8 mouse cellular contexts compared by ENCODE assay signal in the genomic region with DNA sequence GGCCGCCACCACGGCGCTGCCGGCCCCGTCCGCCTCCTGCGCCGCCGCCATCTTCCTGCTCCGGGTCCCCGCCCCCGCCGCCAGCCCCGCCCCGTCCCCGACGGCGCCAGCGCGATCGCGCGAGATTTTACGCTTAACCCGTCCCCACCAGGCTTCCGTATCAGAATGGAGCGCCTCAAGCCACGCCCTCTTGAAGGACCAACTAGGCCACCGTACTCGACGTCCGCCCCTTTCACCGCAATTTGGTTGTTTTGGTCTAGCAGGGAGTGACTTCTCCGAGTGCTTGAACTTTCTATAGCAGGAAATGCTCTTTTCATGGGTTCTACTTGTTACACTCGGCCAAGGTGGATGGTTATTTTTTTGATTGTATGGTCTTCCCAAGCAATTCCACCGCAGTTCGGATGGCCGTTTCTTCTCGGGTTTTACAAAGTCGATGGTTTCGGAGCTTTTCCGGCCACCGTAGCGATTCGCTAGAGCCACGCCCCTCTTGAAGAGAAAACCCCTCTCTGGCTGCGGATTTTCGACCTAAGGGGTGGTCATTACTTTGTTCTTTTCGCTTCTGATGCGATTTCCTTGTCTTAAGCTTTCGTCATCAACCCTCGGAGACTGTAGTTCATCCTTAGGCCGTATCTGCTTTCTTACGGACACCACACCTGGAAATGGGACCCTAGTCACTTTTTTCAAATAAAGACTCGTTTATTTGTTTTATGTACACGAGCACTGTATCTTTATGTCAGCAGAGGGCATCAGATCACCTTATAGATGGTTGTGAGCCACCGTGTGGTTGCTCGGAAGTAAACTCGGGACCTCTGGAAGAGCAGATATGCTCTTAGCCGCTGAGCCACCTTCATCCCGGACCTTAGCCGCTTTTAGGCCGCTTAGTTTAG. TPM values are rescaled to one million over a fixed set of nuclear protein-coding genes. Genes with fewer than 3 reads are reported as not detected.
DNase-seq lines count a peak whose midpoint lies in the region; ATAC-seq and TF ChIP-seq lines count a peak whose summit lies in the region.

Gene Clptm1, minus strand, starts transcription at position 79 of the 887 bp plus-strand sequence.

- H3K36me3 ChIP-seq in embryonic facial prominence, embryonic 14.5 days (ENCODE audit: control insufficient read depth, insufficient read depth, low read length) = peaks cover 16% of the 10 kb centered on the region; the same call in 1 of the 2 replicates
- H3K36me3 ChIP-seq in heart, adult 2 months (ENCODE audit: control insufficient read depth, insufficient read depth, low read length) = no peaks in the 10 kb centered on the region
- H3K36me3 ChIP-seq in limb, embryonic 13.5 days = peaks cover 19% of the 10 kb centered on the region
- no peaks in the 10 kb centered on the region for H3K36me3 ChIP-seq in midbrain, embryonic 16.5 days (ENCODE audit: control insufficient read depth, insufficient read depth, low read length)

- H3K27ac ChIP-seq in embryonic facial prominence, embryonic 14.5 days (replicated peaks; ENCODE audit: low read depth, low read length) = peak within 1 kb of the TSS; percentile 95
- peak within 1 kb of the TSS; percentile 96 for H3K27ac ChIP-seq in heart, adult 2 months
- H3K27ac ChIP-seq in limb, embryonic 13.5 days = peak within 1 kb of the TSS; percentile 94
- peak within 1 kb of the TSS; percentile 92 for H3K27ac ChIP-seq in midbrain, embryonic 16.5 days (ENCODE audit: low read length)

- no peaks in the 10 kb centered on the region for H3K9me3 ChIP-seq in embryonic facial prominence, embryonic 14.5 days (ENCODE audit: control insufficient read depth, low read length)
- no peaks in the 10 kb centered on the region for H3K9me3 ChIP-seq in limb, embryonic 13.5 days
- H3K9me3 ChIP-seq in midbrain, embryonic 16.5 days (replicated peaks; ENCODE audit: control insufficient read depth, low read length, poor library complexity, severe bottlenecking) = no peaks in the 10 kb centered on the region

- peak; percentile 93 for ATAC-seq in embryonic facial prominence, embryonic 14.5 days (ENCODE audit: low read depth)
- peak; percentile 88 for ATAC-seq in limb, embryonic 13.5 days (ENCODE audit: low FRiP score, low read depth)
- peak; percentile 85 for ATAC-seq in midbrain, embryonic 16.5 days

- DNase-seq in 3T3-L1 (ENCODE audit: low read depth, low spot score) = peak; percentile 95
- DNase-seq in adrenal gland, postnatal 4 days (ENCODE audit: low spot score in 2 of 2) = peak; percentile 94 to 96
- peak; percentile 98 for DNase-seq in embryonic facial prominence, embryonic 14.5 days (ENCODE audit: low spot score)
- peak; percentile 97 for DNase-seq in heart, adult 2 months
- DNase-seq in kidney, adult 8-10 months = peak; percentile 96 to 98
- DNase-seq in spleen, postnatal 10 days (ENCODE audit: low spot score in 2 of 2) = peak; percentile 93 to 98

- peak; percentile 47 for TF ChIP-seq CTCF in heart, adult 2 months (IDR thresholded peaks at IDR 0.05)

- peak within 1 kb of the TSS; percentile 100 for H3K4me3 ChIP-seq in embryonic facial prominence, embryonic 14.5 days (ENCODE audit: low read depth, low read length)
- peak within 1 kb of the TSS; percentile 100 for H3K4me3 ChIP-seq in heart, adult 2 months
- peak within 1 kb of the TSS; percentile 100 for H3K4me3 ChIP-seq in limb, embryonic 13.5 days
- peak within 1 kb of the TSS; percentile 99 for H3K4me3 ChIP-seq in midbrain, embryonic 16.5 days (ENCODE audit: low read depth, low read length)

- H3K4me1 ChIP-seq in embryonic facial prominence, embryonic 14.5 days (ENCODE audit: control insufficient read depth, insufficient read depth, low read length) = peaks cover 13% of the 10 kb centered on the region
- peaks cover 13% of the 10 kb centered on the region for H3K4me1 ChIP-seq in heart, adult 2 months (ENCODE audit: control insufficient read depth, insufficient read depth, low read length)
- H3K4me1 ChIP-seq in limb, embryonic 13.5 days = peaks cover 24% of the 10 kb centered on the region
- H3K4me1 ChIP-seq in midbrain, embryonic 16.5 days (ENCODE audit: control insufficient read depth, insufficient read depth, low read length) = peaks cover 32% of the 10 kb centered on the region

- no peaks in the 10 kb centered on the region for H3K27me3 ChIP-seq in embryonic facial prominence, embryonic 14.5 days (replicated peaks; ENCODE audit: control insufficient read depth, insufficient read depth, low read length)
- H3K27me3 ChIP-seq in heart, adult 2 months (ENCODE audit: control insufficient read depth, insufficient read depth, low read length) = no peaks in the 10 kb centered on the region
- no peaks in the 10 kb centered on the region for H3K27me3 ChIP-seq in limb, embryonic 13.5 days
- no peaks in the 10 kb centered on the region for H3K27me3 ChIP-seq in midbrain, embryonic 16.5 days (ENCODE audit: control insufficient read depth, insufficient read depth, low read depth, low read length)

- intact Hi-C loops in heart, adult 2 months (cut with DNase I) = loop anchor here (5.0 kb wide), 2 partner anchors 38 to 127 kb away; partner anchors contain the start of gene Relb

- peaks cover 14% of the 10 kb centered on the region for H3K79me2 ChIP-seq in heart, adult 2 months (replicated peaks; ENCODE audit: control insufficient read depth, insufficient read depth, low read length)

- peak; percentile 79 for TF ChIP-seq POLR2A in heart, adult 2 months (IDR thresholded peaks at IDR 0.05; ENCODE audit: insufficient read depth, low read depth, low read length)

- TF ChIP-seq EP300 in heart, adult 2 months (IDR thresholded peaks at IDR 0.05; ENCODE audit: insufficient read depth, low read depth, low read length) = peak; percentile 83

- WGBS in embryonic facial prominence, embryonic 14.5 days = under 1% methylated on average over 46 of the region's 63 CpGs
- under 1% methylated on average over 54 of the region's 63 CpGs for WGBS in heart, adult 2 months
- WGBS in limb, embryonic 13.5 days = under 1% methylated on average over 62 of the region's 63 CpGs
- WGBS in midbrain, embryonic 16.5 days = under 1% methylated on average over 61 of the region's 63 CpGs

- peak within 1 kb of the TSS; percentile 98 for H3K9ac ChIP-seq in embryonic facial prominence, embryonic 14.5 days (ENCODE audit: low read depth, low read length)
- peak within 1 kb of the TSS; percentile 94 for H3K9ac ChIP-seq in heart, adult 2 months (ENCODE audit: low read depth, low read length)
- peak within 1 kb of the TSS; percentile 100 for H3K9ac ChIP-seq in limb, embryonic 13.5 days
- peak within 1 kb of the TSS; percentile 98 for H3K9ac ChIP-seq in midbrain, embryonic 16.5 days (ENCODE audit: low read depth, low read length)

- H3K4me2 ChIP-seq in embryonic facial prominence, embryonic 14.5 days (ENCODE audit: low read depth, low read length) = peak within 1 kb of the TSS; percentile 86
- H3K4me2 ChIP-seq in limb, embryonic 13.5 days (replicated peaks) = peak within 1 kb of the TSS; percentile 93
- H3K4me2 ChIP-seq in midbrain, embryonic 16.5 days (ENCODE audit: low read length) = peak within 1 kb of the TSS; percentile 92

RNA-seq across cellular contexts. Expression of gene Clptm1, which starts in this region (rescaled TPM):
- total RNA-seq in adrenal gland, postnatal 4 days (2021) = 100 to 1,000 TPM; 112 to 116 TPM
- polyA plus RNA-seq in embryonic facial prominence, embryonic 14.5 days (2014; fragmentation: Nextera tagmentation; extraction: Ambion mirVana) = 77.9 and 87.9 TPM in 2 replicates
- total RNA-seq in heart, adult 2 months (2021) = 10 to 100 TPM; 61.7 to 74.9 TPM
- polyA plus RNA-seq in heart, adult 2 months (2012; rRNA removed) = 70.1 and 123 TPM in 2 replicates
- 75.9 and 77.4 TPM in 2 replicates for polyA plus RNA-seq in limb, embryonic 13.5 days (2015; fragmentation: Nextera tagmentation; extraction: Ambion mirVana)
- 120 and 122 TPM in 2 replicates for polyA plus RNA-seq in midbrain, embryonic 16.5 days (2015; fragmentation: Nextera tagmentation; extraction: Ambion mirVana)

Comparison
In these comparisons a context has a peak if more than half of its experiments do, and no peak if none do; other contexts are left out.
1. Peak in every context shown above with its lines: DNase-seq, ATAC-seq, H3K4me3 ChIP-seq and H3K27ac ChIP-seq.